Mouse (Mus musculus) limb, embryonic 12.5 days (tissue): ENCODE measurements around the gene Atg2b. TPM values are rescaled to one million over a fixed set of nuclear protein-coding genes. Genes with fewer than 3 reads are reported as not detected.

Source experiments
- ATAC-seq: fragments of 200-750 bp; cut with Nextera tagmentation; 2 replicates; pipeline ENCODE4 v1.8.0; 2017; ENCODE audit warnings: low read depth, moderate TSS enrichment; ENCODE audit not compliant: insufficient number of reproducible peaks, insufficient read depth, low FRiP score, low TSS enrichment
- H3K27ac ChIP-seq: fragments of 300-500 bp; sonication (generic); 2 replicates; pipeline ENCODE4 v1.5.1; 2016; ENCODE audit warnings: mild to moderate bottlenecking, moderate library complexity
- H3K27me3 ChIP-seq: fragments of 300-500 bp; sonication (generic); 2 replicates; pipeline ENCODE4 v1.6.1; 2016; ENCODE audit warnings: mild to moderate bottlenecking, moderate library complexity
- H3K36me3 ChIP-seq: fragments of 300-500 bp; sonication (generic); 2 replicates; pipeline ENCODE4 v1.6.1; 2016; ENCODE audit warnings: mild to moderate bottlenecking, moderate library complexity
- H3K4me1 ChIP-seq: fragments of 300-500 bp; sonication (generic); replicated peaks from 2 replicates; pipeline ENCODE4 v1.6.1; 2016
- H3K4me2 ChIP-seq: fragments of 300-500 bp; sonication (generic); 2 replicates; pipeline ENCODE4 v1.6.1; 2016; ENCODE audit warnings: mild to moderate bottlenecking, moderate library complexity
- H3K4me3 ChIP-seq: fragments of 300-500 bp; sonication (generic); replicated peaks from 2 replicates; pipeline ENCODE4 v1.5.1; 2016; ENCODE audit warnings: mild to moderate bottlenecking
- H3K9ac ChIP-seq: fragments of 300-500 bp; sonication (generic); replicated peaks from 2 replicates; pipeline ENCODE4 v1.6.1; 2016; ENCODE audit warnings: mild to moderate bottlenecking, moderate library complexity
- H3K9me3 ChIP-seq: fragments of 300-500 bp; sonication (generic); 2 replicates; pipeline ENCODE4 v1.6.1; 2016; ENCODE audit warnings: mild to moderate bottlenecking, moderate library complexity
- WGBS: fragments of 180-500 bp; shearing (Covaris S2); methylation state at CpG from one replicate; pipeline ENCODE4 v1.1.7; 2016; 5-methylcytosine and 5-hydroxymethylcytosine counted together
- polyA plus RNA-seq: library from polyadenylated mRNA; unstranded; fragments of >200 nt; fragmentation: Nextera tagmentation; extraction: Ambion mirVana; gene quantifications from 2 replicates; pipeline ENCODE4 v1.2.1, GENCODE M21; 2016

The Atg2b gene
- polyA plus RNA-seq, result 16.1 and 16.7 TPM in 2 replicates

GRCm38 (mm10) chr12:105685001-105685691 lies at the start of gene Atg2b:
Gene Atg2b, minus strand, starts transcription at chr12:105685211.
- peak; percentile 87 for ATAC-seq
- no peaks in the 10 kb centered on the region for H3K27me3 ChIP-seq
- peak within 1 kb of the TSS; percentile 90 for H3K27ac ChIP-seq
- WGBS, result 0% methylated on average over 71 of the region's 73 CpGs
- H3K4me1 ChIP-seq, result peaks cover 30% of the 10 kb centered on the region
- peak within 1 kb of the TSS; percentile 95 for H3K4me3 ChIP-seq
- peak within 1 kb of the TSS; percentile 81 for H3K4me2 ChIP-seq
- H3K9ac ChIP-seq, result peak within 1 kb of the TSS; percentile 92
- no peaks in the 10 kb centered on the region for H3K9me3 ChIP-seq
- peaks cover 24% of the 10 kb centered on the region for H3K36me3 ChIP-seq

- Histone ChIP-seq H3K9ac (no peak overlapping the region), H3K36me3 (no peaks in the 10 kb centered on the region), H3K27me3 (no peaks in the 10 kb centered on the region), H3K4me3 (no peak overlapping the region), H3K27ac (no peak overlapping the region), H3K9me3 (no peaks in the 10 kb centered on the region), H3K4me2 (no peak overlapping the region), H3K4me1 (0 out of 2 replicates have a peak, but pooled peaks cover 3% of the 10 kb centered on the region)
- WGBS, result 76% methylated on average over 9 of the region's 9 CpGs
- no peak for ATAC-seq
These were observed 48.6 kb upstream of the Atg2b start for GRCm38 (mm10) chr12:105733370-105734159.

- no peak for ATAC-seq
- no peak overlapping the region for H3K9ac ChIP-seq
- H3K27ac ChIP-seq, result no peak overlapping the region
- H3K4me3 ChIP-seq, result no peak overlapping the region
- no peaks in the 10 kb centered on the region for H3K27me3 ChIP-seq
- WGBS, result 82% methylated on average over 6 of the region's 6 CpGs
- no peaks in the 10 kb centered on the region for H3K4me1 ChIP-seq
- H3K9me3 ChIP-seq, result no peaks in the 10 kb centered on the region
- H3K36me3 ChIP-seq, result no peaks in the 10 kb centered on the region
- H3K4me2 ChIP-seq, result no peak overlapping the region
These were observed 45.9 kb upstream of the Atg2b start for GRCm38 (mm10) chr12:105730851-105731460.

GRCm38 (mm10) chr12:105727964-105728363 lies 43.0 kb upstream of the Atg2b start:
- no peaks in the 10 kb centered on the region for H3K27me3 ChIP-seq
- peaks cover 10% of the 10 kb centered on the region for H3K4me1 ChIP-seq
- no peaks in the 10 kb centered on the region for H3K9me3 ChIP-seq
- no peak overlapping the region for H3K9ac ChIP-seq
- no peak overlapping the region for H3K4me2 ChIP-seq
- no peak overlapping the region for H3K27ac ChIP-seq
- 25% methylated on average over 8 of the region's 8 CpGs for WGBS
- no peak overlapping the region for H3K4me3 ChIP-seq
- no peaks in the 10 kb centered on the region for H3K36me3 ChIP-seq
- no peak for ATAC-seq

- no peak overlapping the region for H3K4me2 ChIP-seq
- 82% methylated on average over 3 of the region's 3 CpGs for WGBS
These were observed 42.3 kb upstream of the Atg2b start for GRCm38 (mm10) chr12:105727268-105727667.

GRCm38 (mm10) chr12:105725736-105726135 lies 40.7 kb upstream of the Atg2b start:
- H3K36me3 ChIP-seq, result no peaks in the 10 kb centered on the region
- H3K4me3 ChIP-seq, result no peak overlapping the region
- H3K27me3 ChIP-seq, result no peaks in the 10 kb centered on the region
- H3K27ac ChIP-seq, result no peak overlapping the region
- no peak for ATAC-seq
- no peak overlapping the region for H3K9ac ChIP-seq
- peaks cover 10% of the 10 kb centered on the region for H3K4me1 ChIP-seq
- H3K4me2 ChIP-seq, result no peak overlapping the region
- H3K9me3 ChIP-seq, result no peaks in the 10 kb centered on the region
- 79% methylated on average over 13 of the region's 13 CpGs for WGBS

More at GRCm38 (mm10) chr12:105727268-105727667, 42.3 kb upstream of the Atg2b start:
- Histone ChIP-seq H3K27me3 (no peaks in the 10 kb centered on the region), H3K36me3 (no peaks in the 10 kb centered on the region), H3K4me3 (no peak overlapping the region), H3K9ac (no peak overlapping the region), H3K9me3 (no peaks in the 10 kb centered on the region), H3K27ac (no peak overlapping the region), H3K4me1 (peaks cover 10% of the 10 kb centered on the region)
- no peak for ATAC-seq

- H3K27ac ChIP-seq, result no peak overlapping the region
- ATAC-seq, result no peak
- WGBS, result 53% methylated on average over 1 of the region's 1 CpGs
- H3K4me2 ChIP-seq, result no peak overlapping the region
- H3K9ac ChIP-seq, result no peak overlapping the region
- no peak overlapping the region for H3K4me3 ChIP-seq
- H3K27me3 ChIP-seq, result no peaks in the 10 kb centered on the region
- no peaks in the 10 kb centered on the region for H3K9me3 ChIP-seq
- no peaks in the 10 kb centered on the region for H3K36me3 ChIP-seq
- peaks cover 10% of the 10 kb centered on the region for H3K4me1 ChIP-seq
These were observed 39.6 kb upstream of the Atg2b start for GRCm38 (mm10) chr12:105724616-105725015.

- H3K4me1 ChIP-seq, result peaks cover 10% of the 10 kb centered on the region
- H3K9ac ChIP-seq, result no peak overlapping the region
- 4% methylated on average over 5 of the region's 5 CpGs for WGBS
- H3K4me2 ChIP-seq, result no peak overlapping the region
- no peak for ATAC-seq
- H3K9me3 ChIP-seq, result no peaks in the 10 kb centered on the region
- no peak overlapping the region for H3K27ac ChIP-seq
- no peak overlapping the region for H3K4me3 ChIP-seq
- H3K27me3 ChIP-seq, result no peaks in the 10 kb centered on the region
- no peaks in the 10 kb centered on the region for H3K36me3 ChIP-seq
These were observed 37.6 kb upstream of the Atg2b start for GRCm38 (mm10) chr12:105722657-105723056.

GRCm38 (mm10) chr12:105721452-105722132 lies 36.6 kb upstream of the Atg2b start:
- H3K27ac ChIP-seq, result no peak overlapping the region
- H3K4me3 ChIP-seq, result no peak overlapping the region
- no peaks in the 10 kb centered on the region for H3K36me3 ChIP-seq
- ATAC-seq, result no peak
- H3K27me3 ChIP-seq, result no peaks in the 10 kb centered on the region
- H3K4me2 ChIP-seq, result no peak overlapping the region
- no peaks in the 10 kb centered on the region for H3K9me3 ChIP-seq
- WGBS, result 66% methylated on average over 14 of the region's 14 CpGs
- peaks cover 10% of the 10 kb centered on the region for H3K4me1 ChIP-seq
- no peak overlapping the region for H3K9ac ChIP-seq

- Histone ChIP-seq H3K9me3 (no peaks in the 10 kb centered on the region), H3K4me2 (no peak overlapping the region), H3K4me1 (peaks cover 10% of the 10 kb centered on the region), H3K9ac (no peak overlapping the region), H3K27ac (no peak overlapping the region), H3K36me3 (no peaks in the 10 kb centered on the region), H3K4me3 (no peak overlapping the region), H3K27me3 (no peaks in the 10 kb centered on the region)
- WGBS, result 83% methylated on average over 3 of the region's 3 CpGs
- ATAC-seq, result no peak
These were observed 35.2 kb upstream of the Atg2b start for GRCm38 (mm10) chr12:105720196-105720595.

GRCm38 (mm10) chr12:105718616-105719015 lies 33.6 kb upstream of the Atg2b start:
- Histone ChIP-seq H3K4me2 (peak overlapping the region; percentile 35), H3K36me3 (no peaks in the 10 kb centered on the region), H3K4me1 (no peaks in the 10 kb centered on the region), H3K27ac (no peak overlapping the region), H3K27me3 (no peaks in the 10 kb centered on the region), H3K9ac (no peak overlapping the region), H3K9me3 (no peaks in the 10 kb centered on the region), H3K4me3 (no peak overlapping the region)
- 60% methylated on average over 17 of the region's 17 CpGs for WGBS
- no peak for ATAC-seq
